Mouse (Mus musculus) urinary bladder, postnatal 14 days (tissue): Measurements from ENCODE around the gene Ereg.

ENCODE experiments used
- DNase-seq: peaks from one replicate; pipeline ENCODE4 v3.0.0; 2021; ENCODE audit warnings: low spot score

Ereg gene

DNA sequence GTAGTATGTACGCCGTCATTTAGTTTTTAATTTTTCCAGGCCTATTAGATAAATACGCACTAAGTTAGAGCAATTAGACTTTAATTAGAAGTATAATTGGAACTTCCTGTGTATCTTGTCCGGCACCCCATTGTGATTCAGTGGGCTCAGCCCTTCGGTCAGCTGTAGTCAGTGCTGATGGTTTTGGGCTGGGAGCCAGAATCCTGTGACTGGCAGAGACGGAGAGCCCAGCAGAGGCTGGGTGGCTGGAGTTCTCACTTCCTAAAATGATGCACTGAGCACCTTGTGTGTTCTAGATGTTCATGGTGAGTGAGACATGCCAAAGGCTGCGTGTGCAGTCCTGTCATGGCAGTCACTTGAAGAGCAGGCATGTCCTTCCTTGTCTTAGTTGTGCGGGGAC lies 36.6 kb downstream of the Ereg start:
- DNase-seq = peak; percentile 20

DNA sequence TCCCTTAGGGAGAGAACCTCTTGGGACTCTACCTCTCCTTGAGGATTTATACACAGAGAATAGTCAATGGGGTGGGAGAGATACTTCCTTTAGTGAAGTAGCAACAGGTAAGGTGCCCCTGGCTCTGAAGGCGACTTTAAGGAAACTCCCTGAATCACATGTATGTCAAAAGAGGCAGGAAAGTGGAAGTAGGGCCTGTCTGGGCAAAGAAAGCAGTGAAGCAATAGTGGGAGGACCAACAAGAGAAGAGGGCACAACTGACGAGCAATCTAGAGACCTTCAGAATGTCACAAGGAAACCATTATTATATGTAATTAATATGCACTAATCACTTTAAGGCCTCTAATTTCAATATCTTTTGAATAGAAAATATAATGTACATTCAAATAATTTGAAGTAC lies 39.5 kb downstream of the Ereg start:
- DNase-seq = peak; percentile 6

DNA sequence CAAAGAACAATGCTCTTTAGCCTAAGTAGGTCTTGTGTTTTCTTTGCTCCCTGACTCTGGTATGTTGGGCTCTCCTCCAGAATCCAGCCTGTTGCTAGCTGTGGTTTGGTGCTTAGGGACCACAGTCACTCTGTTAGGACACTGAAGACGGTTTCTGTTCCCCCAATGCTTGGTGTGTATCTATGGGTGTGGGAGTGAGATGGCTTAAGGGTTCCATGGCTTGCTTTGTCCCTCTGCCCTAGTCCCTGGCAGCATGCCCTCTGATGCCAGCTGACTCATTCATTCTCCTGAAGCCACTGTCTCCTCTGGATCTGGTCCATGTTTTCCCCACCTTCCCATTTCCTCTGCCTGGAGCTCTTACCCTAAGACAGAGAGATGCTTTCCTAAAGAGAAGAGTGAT lies 40.2 kb downstream of the Ereg start:
- no peak for DNase-seq

DNA sequence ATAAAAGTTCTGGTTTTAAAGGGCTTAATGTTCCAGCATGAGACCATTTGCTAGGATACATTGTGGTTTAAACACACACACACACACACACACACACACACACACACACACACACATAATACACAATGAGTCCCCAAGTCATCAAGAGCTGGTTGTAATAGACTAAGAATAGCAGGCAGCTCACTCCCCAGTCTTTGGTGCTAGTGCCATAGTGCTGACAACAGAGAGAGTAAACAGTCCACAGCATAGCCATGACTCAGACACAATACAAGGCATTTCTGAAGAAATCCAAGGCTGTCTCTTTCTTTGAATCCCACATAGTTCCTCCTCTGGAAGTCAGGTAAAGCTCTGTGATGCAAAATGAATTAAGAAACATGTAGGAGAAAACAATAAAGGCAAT lies 44.2 kb downstream of the Ereg start:
- no peak for DNase-seq

DNA sequence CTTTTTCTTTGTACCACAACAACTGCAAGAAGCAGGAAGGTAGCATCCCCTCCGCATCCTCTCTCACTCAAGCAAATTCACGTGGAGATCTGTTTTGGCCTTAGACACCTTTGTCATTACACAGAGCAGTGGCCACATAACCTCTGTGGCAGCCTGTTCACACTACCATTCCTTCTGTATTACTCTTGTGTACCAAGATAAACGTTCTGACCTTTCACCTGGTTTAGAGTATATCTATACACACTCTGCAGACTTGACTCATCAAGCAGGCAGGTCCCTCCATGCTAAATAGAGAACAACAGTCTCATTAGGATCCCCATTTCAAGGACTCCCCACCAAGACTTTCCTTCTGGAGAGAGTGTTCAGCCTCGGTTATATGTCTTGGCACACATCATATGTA lies 49.0 kb downstream of the Ereg start:
- DNase-seq = no peak

DNA sequence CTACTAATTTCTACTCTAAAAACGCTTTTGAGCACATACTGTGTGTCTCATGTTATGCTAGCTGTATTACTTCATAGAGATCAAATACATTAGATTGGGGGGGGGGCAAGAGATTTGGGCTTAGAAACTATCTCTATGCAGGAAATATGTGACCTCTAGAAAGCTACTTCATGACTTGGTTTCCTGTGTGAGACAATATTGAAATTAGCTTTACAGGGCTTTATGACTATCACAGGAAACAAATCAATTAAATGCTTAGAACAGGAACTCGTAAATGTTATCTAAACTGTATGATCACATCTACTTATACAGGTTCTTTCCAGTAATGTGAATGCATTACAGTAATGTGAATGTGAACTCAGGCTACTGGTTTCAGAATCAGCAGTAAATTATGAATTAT lies 49.7 kb downstream of the Ereg start:
- no peak for DNase-seq

DNA sequence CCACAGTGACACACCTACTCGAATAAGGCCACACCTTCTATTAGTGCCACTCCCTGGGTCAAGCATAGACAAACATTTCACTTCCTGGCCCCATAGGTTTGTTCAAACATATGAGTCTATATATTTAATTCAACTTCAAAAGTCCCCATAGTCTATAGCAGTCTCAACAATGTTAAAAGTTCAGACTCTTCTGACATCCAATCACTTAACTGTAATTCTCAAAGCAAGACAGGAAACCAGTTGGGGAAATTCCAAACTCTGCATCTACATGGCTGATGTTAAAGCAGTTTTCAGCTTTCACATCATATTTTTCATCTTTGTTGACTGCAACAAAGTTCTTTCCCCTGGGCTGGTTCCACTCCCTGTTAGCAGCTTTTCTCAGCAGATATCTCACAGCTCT lies 52.2 kb downstream of the Ereg start:
- no peak for DNase-seq

DNA sequence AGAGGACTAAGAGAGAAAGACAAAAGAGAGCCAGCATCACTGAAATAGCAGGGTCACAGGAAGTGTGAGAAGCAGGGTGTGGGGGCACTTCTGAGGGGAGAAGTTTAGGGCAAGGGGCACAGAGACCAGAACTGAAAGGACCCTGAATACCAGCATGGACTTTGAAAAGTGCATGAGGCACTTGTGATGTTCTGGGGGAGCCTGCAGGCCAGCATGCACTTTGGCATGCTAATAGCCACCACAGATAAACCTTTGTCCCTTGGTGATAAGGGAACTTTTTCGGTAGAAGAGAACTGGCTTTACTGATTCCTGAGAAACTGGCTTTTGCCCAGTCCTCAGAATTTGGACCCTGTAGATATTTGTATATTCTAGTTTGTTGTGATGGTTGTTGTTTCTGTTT lies 60.5 kb downstream of the Ereg start:
- DNase-seq = no peak

DNA sequence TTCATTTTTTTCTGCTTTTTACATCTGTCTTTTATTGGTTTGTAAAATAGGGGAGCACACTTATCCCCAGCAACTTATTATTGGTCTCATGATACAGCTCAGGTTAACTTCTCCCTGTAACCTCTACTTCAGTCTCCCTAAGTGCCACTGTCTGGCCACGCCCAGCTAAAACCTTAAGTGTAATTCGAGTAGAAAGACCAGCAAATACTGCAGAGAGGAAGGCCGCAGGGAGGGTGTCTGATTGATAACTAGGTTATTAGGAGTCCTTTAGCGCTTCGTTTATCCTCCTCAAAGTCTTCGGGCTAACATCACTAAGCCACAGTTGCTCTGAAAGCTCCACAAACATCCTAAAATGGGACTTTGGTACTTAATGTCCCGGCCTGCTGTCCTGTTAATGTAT lies 64.5 kb downstream of the Ereg start:
- no peak for DNase-seq

DNA sequence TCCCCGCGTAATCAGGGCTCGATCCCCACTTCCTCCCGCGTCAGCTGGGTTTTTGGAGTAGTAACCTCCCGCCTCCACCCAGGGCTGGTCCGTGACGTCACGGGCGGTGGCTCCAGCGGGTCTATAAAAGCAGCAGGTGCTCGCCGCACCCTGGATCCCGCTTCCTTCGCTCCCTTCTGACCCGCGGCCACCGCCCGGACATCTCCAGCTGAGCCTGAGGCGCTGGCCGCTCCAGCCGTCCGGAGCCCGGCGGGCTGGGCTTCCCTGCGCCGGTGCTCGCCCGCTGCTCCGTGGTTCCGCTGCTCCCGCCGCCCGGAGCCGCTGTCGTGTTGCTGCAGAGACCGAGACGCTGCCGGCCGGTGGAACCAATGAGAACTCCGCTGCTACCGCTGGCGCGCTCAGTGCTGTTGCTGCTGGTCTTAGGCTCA lies 65.0 kb downstream of the Ereg start, which contains the start of gene Areg:
TSS of gene Areg (plus strand) at position 154 of the 428 bp plus-strand sequence.
- DNase-seq = peak; percentile 62

DNA sequence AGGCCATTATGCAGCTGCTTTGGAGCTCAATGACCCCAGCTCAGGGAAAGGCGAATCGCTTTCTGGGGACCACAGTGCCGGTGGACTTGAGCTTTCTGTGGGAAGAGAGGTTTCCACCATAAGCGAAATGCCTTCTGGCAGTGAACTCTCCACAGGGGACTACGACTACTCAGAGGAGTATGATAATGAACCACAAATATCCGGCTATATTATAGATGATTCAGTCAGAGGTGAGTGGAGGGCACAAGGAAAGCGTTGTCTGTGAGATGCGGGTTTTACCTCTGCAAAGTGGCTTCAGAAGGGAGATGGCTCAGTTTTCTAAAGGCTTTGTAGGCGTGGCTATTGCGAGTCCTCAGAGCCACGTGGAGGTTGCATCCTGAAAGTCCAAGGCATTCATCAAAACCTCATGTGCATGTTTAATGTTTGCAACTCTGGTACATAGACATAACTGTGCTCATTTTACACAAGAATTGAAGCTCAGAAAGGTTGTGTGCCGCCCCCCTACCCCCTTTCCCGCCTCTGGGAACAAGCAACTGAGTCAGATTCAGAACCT lies 66.5 kb downstream of the Ereg start:
- no peak for DNase-seq
